Mouse (Mus musculus) colon, adult 2 months (tissue): Measurements from ENCODE around the gene 5430427O19Rik. TPM values are rescaled to one million over a fixed set of nuclear protein-coding genes. Genes with fewer than 3 reads are reported as not detected.

Experiments used
- polyA plus RNA-seq: library from polyadenylated mRNA; depleted of rRNA; stranded (reverse); fragments of >200 nt; gene quantifications from 2 replicates; pipeline ENCODE4 v1.2.3, GENCODE M21; 2012; rRNA removed

The 5430427O19Rik gene
- 0.02 and 0.03 TPM in 2 replicates for polyA plus RNA-seq

GRCm38 (mm10) chrX:85869914-85870483 is at the start of gene 5430427O19Rik:
Gene 5430427O19Rik, plus strand, starts transcription at chrX:85870354.

Other genes with a start within 250 kb of the 5430427O19Rik start
- gene Gk, start 93.5 kb upstream of the 5430427O19Rik start, polyA plus RNA-seq, result 2.4 and 3.9 TPM in 2 replicates
- gene Samt3, start 173.8 kb downstream of the 5430427O19Rik start, polyA plus RNA-seq, result not detected in 2 replicates